Mouse (Mus musculus): ENCODE results near the gene 2410015M20Rik.

GRCm38 (mm10) chr17:56592553-56592952, 17.0 kb downstream of the 2410015M20Rik start:
- no peak for TF ChIP-seq MYOG (IDR thresholded peaks at IDR 0.05; ENCODE audit: control insufficient read depth, extremely low read depth, insufficient read length)
- no peak for TF ChIP-seq USF1 (IDR thresholded peaks at IDR 0.05; ENCODE audit: low read depth)
- no peak for TF ChIP-seq CTCF (IDR thresholded peaks at IDR 0.05; ENCODE audit: control insufficient read depth, insufficient read depth, insufficient read length)
- no peak for TF ChIP-seq MAX (IDR thresholded peaks at IDR 0.05)
